Mouse (Mus musculus) kidney, embryonic 16.5 days (tissue): Measurements from ENCODE around the gene Por. TPM values are rescaled to one million over a fixed set of nuclear protein-coding genes. Genes with fewer than 3 reads are reported as not detected.

ENCODE experiments used
- ATAC-seq: fragments of 200-750 bp; cut with Nextera tagmentation; 2 replicates; pipeline ENCODE4 v1.8.0; 2017; ENCODE audit warnings: moderate TSS enrichment; ENCODE audit not compliant: low FRiP score, low TSS enrichment
- H3K27ac ChIP-seq: fragments of 300-500 bp; sonication (generic); 2 replicates; pipeline ENCODE4 v1.5.1; 2014; ENCODE audit warnings: low read length
- H3K27me3 ChIP-seq: fragments of 300-500 bp; sonication (generic); 2 replicates; pipeline ENCODE4 v1.6.1; 2014; ENCODE audit warnings: low read length, control low read depth, mixed read lengths; ENCODE audit not compliant: insufficient read depth
- H3K36me3 ChIP-seq: fragments of 300-500 bp; sonication (generic); 2 replicates; pipeline ENCODE4 v1.6.1; 2014; ENCODE audit warnings: low read length, control low read depth, mixed read lengths; ENCODE audit not compliant: insufficient read depth
- H3K4me1 ChIP-seq: fragments of 300-500 bp; sonication (generic); 2 replicates; pipeline ENCODE4 v1.6.1; 2014; ENCODE audit warnings: low read length, control low read depth, mixed read lengths; ENCODE audit not compliant: insufficient read depth
- H3K4me2 ChIP-seq: fragments of 300-500 bp; sonication (generic); replicated peaks from 2 replicates; pipeline ENCODE4 v1.6.1; 2014; ENCODE audit warnings: low read depth, low read length
- H3K4me3 ChIP-seq: fragments of 300-500 bp; sonication (generic); 2 replicates; pipeline ENCODE4 v1.5.1; 2014; ENCODE audit warnings: mild to moderate bottlenecking, low read length
- H3K9ac ChIP-seq: fragments of 300-500 bp; sonication (generic); replicated peaks from 2 replicates; pipeline ENCODE4 v1.6.1; 2014; ENCODE audit warnings: low read length
- H3K9me3 ChIP-seq: fragments of 300-500 bp; sonication (generic); 2 replicates; pipeline ENCODE4 v1.6.1; 2016; ENCODE audit warnings: low read length, control low read depth
- WGBS: fragments of 180-500 bp; shearing (Covaris S2); extraction: QIAGEN DNeasy Blood & Tissue Kit; methylation state at CpG from one replicate; pipeline ENCODE4 v1.1.7; 2014; 5-methylcytosine and 5-hydroxymethylcytosine counted together
- polyA plus RNA-seq: library from polyadenylated mRNA; unstranded; fragments of >200 nt; fragmentation: Nextera tagmentation; extraction: Ambion mirVana; gene quantifications from 2 replicates; pipeline ENCODE4 v1.2.1, GENCODE M21; 2015

Por gene
- polyA plus RNA-seq, 1 experiment from 2014 or later, result 106 TPM

- no peak overlapping the region for H3K4me2 ChIP-seq
These were observed 58.0 kb downstream of the Por start for GRCm38 (mm10) chr5:135727871-135728270.

GRCm38 (mm10) chr5:135728361-135728760 lies 58.5 kb downstream of the Por start:
- Histone ChIP-seq H3K4me2 (no peak overlapping the region), H3K27ac (no peak overlapping the region), H3K27me3 (no peaks in the 10 kb centered on the region), H3K4me1 (peaks cover 26% of the 10 kb centered on the region), H3K9me3 (no peaks in the 10 kb centered on the region), H3K4me3 (no peak overlapping the region), H3K36me3 (peaks cover 45% of the 10 kb centered on the region), H3K9ac (no peak overlapping the region)
- no peak for ATAC-seq
- 89% methylated on average over 13 of the region's 13 CpGs for WGBS

More at GRCm38 (mm10) chr5:135727871-135728270, 58.0 kb downstream of the Por start:
- Histone ChIP-seq H3K9me3 (no peaks in the 10 kb centered on the region), H3K4me3 (no peak overlapping the region), H3K27ac (no peak overlapping the region), H3K36me3 (peaks cover 40% of the 10 kb centered on the region), H3K27me3 (no peaks in the 10 kb centered on the region), H3K9ac (no peak overlapping the region), H3K4me1 (peaks cover 30% of the 10 kb centered on the region)
- WGBS, result 91% methylated on average over 9 of the region's 9 CpGs
- ATAC-seq, result no peak

GRCm38 (mm10) chr5:135729351-135729750 lies 59.5 kb downstream of the Por start:
- Histone ChIP-seq H3K9ac (no peak overlapping the region), H3K9me3 (no peaks in the 10 kb centered on the region), H3K4me3 (no peak overlapping the region), H3K36me3 (peaks cover 55% of the 10 kb centered on the region), H3K4me1 (peaks cover 18% of the 10 kb centered on the region), H3K27ac (no peak overlapping the region), H3K27me3 (no peaks in the 10 kb centered on the region), H3K4me2 (no peak overlapping the region)
- 92% methylated on average over 13 of the region's 13 CpGs for WGBS
- no peak for ATAC-seq

DNA sequence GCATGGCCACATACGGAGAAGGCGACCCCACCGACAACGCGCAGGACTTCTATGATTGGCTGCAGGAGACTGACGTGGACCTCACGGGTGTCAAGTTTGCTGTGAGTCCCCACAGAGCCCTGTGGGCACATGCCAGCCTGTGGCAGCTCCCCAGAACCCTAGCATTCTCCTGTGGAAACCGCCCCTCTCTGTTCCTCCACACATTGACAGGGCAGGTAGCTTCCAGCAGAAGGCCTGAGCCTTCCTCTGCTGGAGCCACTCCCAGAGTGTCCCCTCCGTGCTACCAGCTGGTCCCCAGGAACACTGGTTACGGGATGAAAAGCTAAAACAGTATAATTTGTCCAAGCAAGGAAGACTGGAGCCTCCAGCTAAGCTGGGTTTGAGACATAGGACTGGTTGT lies 60.4 kb downstream of the Por start:
- H3K36me3 ChIP-seq, result peaks cover 64% of the 10 kb centered on the region
- H3K27me3 ChIP-seq, result no peaks in the 10 kb centered on the region
- H3K9ac ChIP-seq, result no peak overlapping the region
- H3K27ac ChIP-seq, result no peak overlapping the region
- 93% methylated on average over 10 of the region's 10 CpGs for WGBS
- peaks cover 9% of the 10 kb centered on the region for H3K4me1 ChIP-seq
- H3K9me3 ChIP-seq, result no peaks in the 10 kb centered on the region
- H3K4me3 ChIP-seq, result no peak overlapping the region
- H3K4me2 ChIP-seq, result no peak overlapping the region
- ATAC-seq, result no peak

DNA sequence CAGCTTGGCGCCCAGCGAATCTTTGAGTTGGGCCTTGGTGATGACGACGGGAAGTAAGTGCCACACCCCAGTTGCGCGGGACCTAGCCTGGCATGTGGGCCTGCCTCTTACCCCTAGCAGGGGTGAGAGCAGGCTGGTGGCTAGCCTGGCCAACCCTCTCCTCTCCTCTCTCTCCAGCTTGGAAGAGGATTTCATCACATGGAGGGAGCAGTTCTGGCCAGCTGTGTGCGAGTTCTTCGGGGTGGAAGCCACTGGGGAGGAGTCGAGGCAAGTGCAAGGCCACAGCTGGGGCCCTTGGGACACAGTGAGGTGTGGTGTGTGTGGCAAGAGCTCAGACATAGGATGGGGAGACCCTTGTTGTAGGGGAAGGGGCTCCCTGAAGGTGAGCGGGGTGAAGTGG lies 61.1 kb downstream of the Por start:
- H3K9ac ChIP-seq, result no peak overlapping the region
- peaks cover 69% of the 10 kb centered on the region for H3K36me3 ChIP-seq
- no peak overlapping the region for H3K4me3 ChIP-seq
- no peaks in the 10 kb centered on the region for H3K9me3 ChIP-seq
- no peak overlapping the region for H3K27ac ChIP-seq
- 94% methylated on average over 10 of the region's 10 CpGs for WGBS
- peaks cover 2% of the 10 kb centered on the region for H3K4me1 ChIP-seq
- no peaks in the 10 kb centered on the region for H3K27me3 ChIP-seq
- ATAC-seq, result no peak
- H3K4me2 ChIP-seq, result no peak overlapping the region

GRCm38 (mm10) chr5:135731322-135731721 lies 61.5 kb downstream of the Por start:
- Histone ChIP-seq H3K4me2 (no peak overlapping the region), H3K4me3 (no peak overlapping the region), H3K27ac (no peak overlapping the region), H3K4me1 (no peaks in the 10 kb centered on the region), H3K27me3 (no peaks in the 10 kb centered on the region), H3K9me3 (no peaks in the 10 kb centered on the region), H3K9ac (no peak overlapping the region), H3K36me3 (peaks cover 74% of the 10 kb centered on the region)
- 91% methylated on average over 16 of the region's 16 CpGs for WGBS
- no peak for ATAC-seq

DNA sequence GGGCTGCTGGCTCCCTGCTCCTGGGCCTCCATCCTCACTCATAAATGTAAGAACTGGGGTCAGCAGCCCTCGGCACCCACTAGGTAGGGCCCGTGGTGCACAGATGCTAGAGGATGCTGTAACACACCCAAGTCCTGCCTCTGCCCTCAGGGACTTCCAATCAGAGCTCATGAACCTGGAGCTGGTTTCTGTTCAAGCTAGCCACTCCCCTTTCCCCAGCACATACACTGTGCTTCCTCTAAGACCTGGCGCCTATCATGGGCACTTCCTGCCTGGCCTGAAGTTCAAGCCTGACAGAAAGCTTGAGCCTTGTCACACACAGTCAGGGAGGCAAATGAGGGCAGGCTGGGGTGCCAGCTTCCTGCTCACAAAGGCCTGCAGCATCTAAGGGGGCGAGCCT lies 63.2 kb downstream of the Por start:
- no peak overlapping the region for H3K9ac ChIP-seq
- 83% methylated on average over 4 of the region's 4 CpGs for WGBS
- no peak overlapping the region for H3K27ac ChIP-seq
- H3K9me3 ChIP-seq, result no peaks in the 10 kb centered on the region
- no peak overlapping the region for H3K4me2 ChIP-seq
- no peaks in the 10 kb centered on the region for H3K27me3 ChIP-seq
- H3K36me3 ChIP-seq, result peaks cover 80% of the 10 kb centered on the region
- H3K4me1 ChIP-seq, result no peaks in the 10 kb centered on the region
- no peak overlapping the region for H3K4me3 ChIP-seq
- ATAC-seq, result no peak

- Histone ChIP-seq H3K36me3 (peaks cover 77% of the 10 kb centered on the region), H3K9ac (no peak overlapping the region), H3K27me3 (no peaks in the 10 kb centered on the region), H3K4me1 (no peaks in the 10 kb centered on the region), H3K27ac (no peak overlapping the region), H3K9me3 (no peaks in the 10 kb centered on the region), H3K4me3 (no peak overlapping the region), H3K4me2 (no peak overlapping the region)
- no peak for ATAC-seq
- 93% methylated on average over 42 of the region's 42 CpGs for WGBS
These were observed 64.3 kb downstream of the Por start for GRCm38 (mm10) chr5:135734057-135734680.

GRCm38 (mm10) chr5:135735741-135736140 lies 65.9 kb downstream of the Por start:
- H3K27ac ChIP-seq, result no peak overlapping the region
- 0 out of 2 replicates have a peak, but pooled peaks have one; percentile 7 for ATAC-seq
- no peak overlapping the region for H3K9ac ChIP-seq
- H3K4me2 ChIP-seq, result no peak overlapping the region
- no peaks in the 10 kb centered on the region for H3K27me3 ChIP-seq
- H3K4me1 ChIP-seq, result no peaks in the 10 kb centered on the region
- WGBS, result 85% methylated on average over 13 of the region's 13 CpGs
- no peak overlapping the region for H3K4me3 ChIP-seq
- H3K9me3 ChIP-seq, result no peaks in the 10 kb centered on the region
- peaks cover 65% of the 10 kb centered on the region for H3K36me3 ChIP-seq

GRCm38 (mm10) chr5:135736544-135736943 lies 66.7 kb downstream of the Por start:
- Histone ChIP-seq H3K27ac (no peak overlapping the region), H3K4me3 (no peak overlapping the region), H3K9ac (no peak overlapping the region), H3K4me2 (no peak overlapping the region), H3K36me3 (peaks cover 60% of the 10 kb centered on the region), H3K27me3 (no peaks in the 10 kb centered on the region), H3K4me1 (no peaks in the 10 kb centered on the region), H3K9me3 (no peaks in the 10 kb centered on the region)
- 86% methylated on average over 16 of the region's 16 CpGs for WGBS
- no peak for ATAC-seq
